Mouse (Mus musculus): ENCODE measurements at regions not wholly inside any gene's neighbourhood (a gene's known extent, or its start where the extent isn't known, plus 50 kb on each side); places are given as distances from the start of the nearest gene placed in this dataset.

DNA sequence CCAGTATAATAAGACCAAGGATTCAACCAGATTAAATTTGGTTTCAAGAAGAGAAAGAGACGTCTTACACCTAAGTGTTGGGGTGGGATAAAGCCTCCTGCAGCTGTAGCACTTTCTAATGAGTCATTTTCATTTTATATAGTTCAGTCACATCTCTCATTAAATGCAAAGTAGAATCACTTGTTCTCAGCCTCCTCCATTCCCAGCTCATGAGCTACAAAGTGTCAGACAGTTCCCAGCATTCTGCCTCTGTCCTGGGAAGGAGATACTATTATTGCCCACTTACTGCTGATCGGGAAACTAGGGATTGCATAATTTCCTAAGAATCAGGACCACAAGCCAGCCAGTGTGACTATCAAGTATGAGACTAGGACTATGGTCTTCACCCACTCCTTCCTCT lies 158.9 kb downstream of the Tph2 start:
- peak in 1 of 2 experiments; percentile 30 for DNase-seq (ENCODE audit: extremely low spot score in 1 of 2, low spot score in 1 of 2)

GRCm38 (mm10) chr10:115019443-115019842 lies 165.4 kb downstream of the Tph2 start:
- DNase-seq (ENCODE audit: extremely low spot score in 1 of 2, low spot score in 1 of 2): no peak

GRCm38 (mm10) chr10:115013491-115014001 lies 171.3 kb downstream of the Tph2 start:
- DNase-seq (ENCODE audit: extremely low spot score in 1 of 2, low spot score in 1 of 2): peak in 1 of 2 experiments; percentile 25

DNA sequence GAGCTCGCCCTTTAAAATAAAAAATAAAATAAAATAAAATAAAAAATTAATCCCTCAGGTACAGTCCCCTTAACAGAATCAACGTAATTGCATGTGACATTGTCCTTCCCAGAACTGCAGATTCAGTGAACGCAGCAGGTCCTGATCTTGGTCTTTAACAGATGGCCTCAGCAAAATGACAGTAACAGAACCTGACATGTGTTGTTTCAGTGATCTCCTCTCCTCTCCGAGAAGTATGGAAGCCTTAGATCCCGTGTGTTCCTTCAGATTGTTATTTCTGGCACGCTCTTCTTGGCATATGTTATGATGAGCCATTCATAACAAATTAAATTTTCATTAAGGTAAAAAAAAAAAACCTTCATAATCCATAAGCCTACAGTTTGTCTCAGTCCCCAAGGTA lies 171.9 kb downstream of the Tph2 start:
- DNase-seq (ENCODE audit: extremely low spot score in 1 of 2, low spot score in 1 of 2): peak in 1 of 2 experiments; percentile 4

GRCm38 (mm10) chr10:115012316-115012715 lies 172.5 kb downstream of the Tph2 start:
- no peak for DNase-seq (ENCODE audit: extremely low spot score in 1 of 2, low spot score in 1 of 2)

DNA sequence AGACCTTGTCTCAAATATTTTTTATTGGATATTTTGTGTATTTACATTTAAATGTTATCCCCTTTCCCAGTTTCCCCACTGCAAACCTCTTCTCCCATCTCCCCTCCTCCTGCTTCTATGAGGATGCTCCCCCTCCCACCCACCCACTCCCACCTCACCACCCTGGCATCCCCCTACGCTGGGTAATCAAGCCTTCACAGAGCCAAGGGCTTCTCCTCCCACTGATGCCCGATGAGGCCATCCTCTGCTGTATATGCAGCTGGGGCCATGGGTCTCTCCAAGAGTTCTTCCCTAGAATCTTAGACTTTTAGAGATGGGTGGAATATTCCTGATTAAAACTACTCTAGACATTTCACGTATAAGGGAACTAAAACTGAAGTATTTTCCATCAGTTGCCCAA lies 172.9 kb downstream of the Tph2 start:
- no peak for DNase-seq (ENCODE audit: extremely low spot score in 1 of 2, low spot score in 1 of 2)

- DNase-seq (ENCODE audit: extremely low spot score in 1 of 2, low spot score in 1 of 2): no peak
Observed at GRCm38 (mm10) chr10:114996400-114996799, 188.4 kb downstream of the Tph2 start.

DNA sequence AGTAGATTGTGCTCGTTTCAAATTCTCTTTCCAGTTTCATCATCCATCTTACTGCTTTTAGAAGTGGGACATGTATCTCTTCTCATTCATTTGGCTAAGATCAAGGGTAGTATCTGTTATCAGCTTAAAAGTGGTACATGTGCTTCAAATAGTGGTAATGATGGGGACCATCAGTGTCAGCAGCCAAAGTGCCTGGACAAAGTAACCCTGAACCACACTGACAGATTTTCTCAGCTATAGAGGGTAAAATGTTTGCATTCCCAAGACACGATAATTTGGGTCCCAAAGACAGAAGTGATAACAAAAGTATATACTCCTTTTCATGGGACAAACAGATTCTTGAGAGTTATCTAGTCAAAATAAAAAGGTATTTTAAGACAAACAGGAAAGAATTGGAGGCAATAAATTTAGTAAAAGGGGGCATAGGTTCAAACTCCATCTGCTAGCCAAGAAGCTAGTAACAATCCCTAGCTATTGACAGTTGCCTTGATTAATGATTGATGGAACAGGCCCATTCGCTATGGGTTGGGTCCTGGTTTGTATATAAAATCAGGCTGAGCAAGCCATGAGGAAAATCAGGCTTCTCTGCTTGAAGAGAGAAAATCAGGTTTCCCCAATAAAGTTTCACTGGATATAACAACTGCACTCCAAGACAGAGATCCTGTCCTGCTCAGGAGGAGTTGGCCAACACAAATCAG lies 189.5 kb downstream of the Tph2 start:
- DNase-seq (ENCODE audit: extremely low spot score in 1 of 2, low spot score in 1 of 2): no peak

DNA sequence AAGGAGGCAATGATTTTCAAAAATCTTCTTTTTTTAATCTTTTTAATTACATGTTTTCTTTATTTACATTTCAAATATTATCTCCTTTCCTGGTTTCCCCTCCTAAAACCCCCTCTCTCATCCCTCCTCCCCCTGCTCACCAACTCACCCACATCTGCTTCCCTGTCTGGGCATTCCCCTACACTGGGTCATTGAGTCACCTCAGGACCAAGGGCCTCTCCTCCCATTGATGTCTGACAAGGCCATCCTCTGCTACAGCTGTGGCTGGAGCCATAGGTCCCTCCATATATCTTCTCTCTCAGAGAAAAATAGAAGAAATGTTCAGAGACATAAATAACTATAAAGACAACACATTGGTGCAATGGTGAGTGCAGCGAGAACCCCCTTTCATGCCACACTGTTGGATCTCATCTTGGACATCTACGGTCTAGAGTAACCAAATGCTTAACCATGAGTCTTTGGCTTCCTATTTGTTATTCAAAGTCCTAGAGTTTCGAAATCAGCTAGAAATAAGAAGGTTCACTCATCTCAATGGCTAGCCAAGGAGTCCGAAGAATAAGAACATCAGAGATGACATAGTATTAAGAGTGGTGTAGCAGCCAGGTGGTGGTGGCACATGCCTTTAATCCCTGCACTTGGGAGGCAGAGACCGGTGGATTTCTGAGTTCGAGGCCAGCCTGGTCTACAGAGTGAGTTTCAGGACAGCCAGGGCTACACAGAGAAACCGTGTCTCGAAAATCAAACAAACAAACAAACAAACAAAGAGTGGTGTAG lies 186.5 kb upstream of the Trhde start:
- DNase-seq (ENCODE audit: extremely low spot score in 1 of 2, low spot score in 1 of 2): no peak

- DNase-seq (ENCODE audit: extremely low spot score in 1 of 2, low spot score in 1 of 2): peak in 1 of 2 experiments; percentile 24
Observed at GRCm38 (mm10) chr10:114972364-114972763, 170.3 kb upstream of the Trhde start.

DNA sequence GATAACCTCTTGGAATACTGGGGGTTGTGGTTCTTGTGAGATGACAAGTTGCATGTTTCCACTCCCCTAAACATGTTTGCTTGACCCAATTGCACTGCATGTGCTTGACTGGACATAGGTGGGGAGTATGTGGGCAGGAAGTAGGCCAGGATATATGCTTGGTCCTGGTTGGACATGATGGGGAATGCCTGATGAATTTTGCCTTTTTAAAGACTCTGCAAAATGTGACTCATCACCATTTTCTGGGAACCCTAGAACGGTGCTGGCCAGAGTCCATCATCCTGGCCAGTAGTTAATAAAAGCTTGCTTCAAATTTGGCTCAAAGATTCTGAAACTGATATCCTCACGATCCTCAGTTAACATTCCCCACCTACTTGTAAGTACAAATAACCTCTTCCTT lies 161.5 kb upstream of the Trhde start:
- peak in 1 of 2 experiments; percentile 16 for DNase-seq (ENCODE audit: extremely low spot score in 1 of 2, low spot score in 1 of 2)

DNA sequence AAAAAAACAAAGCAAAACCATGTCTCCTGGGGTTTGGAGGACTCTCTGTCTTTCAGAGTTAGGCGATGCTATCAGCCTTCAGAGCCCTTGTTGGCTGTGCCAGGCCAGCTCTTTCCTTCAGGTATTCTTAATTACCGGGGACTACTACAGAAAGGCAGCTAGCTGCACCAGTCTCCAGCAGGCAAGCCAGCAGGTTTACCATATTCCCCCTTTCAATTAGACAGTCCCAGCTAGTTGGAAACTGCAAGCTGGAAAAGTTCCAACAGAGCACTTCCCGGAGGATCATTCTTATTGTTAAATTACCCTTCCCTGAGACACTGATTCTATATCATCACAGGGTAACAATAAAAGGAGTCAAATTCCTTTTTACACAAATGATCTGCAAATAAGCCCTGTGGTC lies 155.8 kb upstream of the Trhde start:
- DNase-seq (ENCODE audit: extremely low spot score in 1 of 2, low spot score in 1 of 2): no peak

GRCm38 (mm10) chr10:114956257-114956656 lies 154.2 kb upstream of the Trhde start:
- peak in 1 of 2 experiments; percentile 26 for DNase-seq (ENCODE audit: extremely low spot score in 1 of 2, low spot score in 1 of 2)

DNA sequence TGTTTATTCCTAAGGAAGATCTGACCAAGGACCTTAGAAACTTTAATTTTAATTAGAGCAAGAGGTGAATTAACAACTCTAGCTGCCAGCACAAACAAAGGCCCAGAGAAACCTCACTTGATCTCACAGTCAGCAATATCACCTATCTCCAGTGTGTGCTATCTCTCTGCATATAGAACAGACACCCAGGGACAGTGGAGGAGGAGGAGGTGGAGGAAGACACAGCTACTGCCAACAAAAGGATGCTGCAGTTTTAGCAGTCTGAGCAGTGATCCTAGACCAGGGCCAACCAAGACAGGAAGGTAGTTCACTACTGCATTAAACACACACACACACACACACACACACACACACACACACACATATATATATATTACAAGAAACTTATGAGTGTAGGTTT lies 153.5 kb upstream of the Trhde start:
- DNase-seq (ENCODE audit: extremely low spot score in 1 of 2, low spot score in 1 of 2): peak in 1 of 2 experiments; percentile 19

- no peak for DNase-seq (ENCODE audit: extremely low spot score in 1 of 2, low spot score in 1 of 2)
Observed at GRCm38 (mm10) chr10:114953358-114953757, 151.3 kb upstream of the Trhde start.

DNA sequence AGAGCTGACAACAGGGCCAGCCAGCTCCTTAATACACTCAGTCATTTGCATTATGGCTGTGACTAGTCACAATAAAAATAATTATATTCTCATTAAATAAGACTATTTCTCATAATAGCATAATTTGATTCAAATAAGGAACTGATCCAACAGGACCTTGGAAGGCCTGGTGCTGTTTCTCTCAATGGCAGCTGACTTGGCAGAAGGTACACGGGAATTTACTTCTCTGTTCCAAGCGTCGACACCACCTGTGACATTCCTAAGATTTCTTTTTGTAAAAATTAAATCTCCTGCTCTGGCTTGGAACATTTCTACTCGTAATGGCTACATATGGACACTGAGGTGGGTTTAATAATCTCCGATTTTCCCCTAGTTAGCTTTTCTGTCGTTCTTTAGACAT lies 147.1 kb upstream of the Trhde start:
- no peak for DNase-seq (ENCODE audit: extremely low spot score in 1 of 2, low spot score in 1 of 2)

DNA sequence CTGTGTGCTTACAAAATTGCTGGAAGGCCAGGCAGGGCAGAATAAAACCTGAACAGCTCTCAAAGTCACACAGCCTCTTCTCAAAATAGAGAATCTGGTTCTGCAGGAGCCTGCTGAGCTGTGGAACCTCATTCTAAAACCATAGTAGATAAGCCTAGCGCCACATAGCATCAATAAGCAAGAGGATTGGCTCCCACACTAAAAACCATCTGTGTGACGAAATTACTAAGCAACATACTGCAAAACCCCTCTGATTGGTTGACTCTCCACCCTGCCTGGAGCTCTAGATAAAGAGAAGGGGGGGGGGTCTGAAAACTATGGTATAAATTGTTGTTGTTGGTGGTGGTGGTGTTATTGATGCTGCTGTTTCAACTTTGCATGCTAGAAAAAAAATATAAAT lies 122.6 kb upstream of the Trhde start:
- no peak for DNase-seq (ENCODE audit: extremely low spot score in 1 of 2, low spot score in 1 of 2)

DNA sequence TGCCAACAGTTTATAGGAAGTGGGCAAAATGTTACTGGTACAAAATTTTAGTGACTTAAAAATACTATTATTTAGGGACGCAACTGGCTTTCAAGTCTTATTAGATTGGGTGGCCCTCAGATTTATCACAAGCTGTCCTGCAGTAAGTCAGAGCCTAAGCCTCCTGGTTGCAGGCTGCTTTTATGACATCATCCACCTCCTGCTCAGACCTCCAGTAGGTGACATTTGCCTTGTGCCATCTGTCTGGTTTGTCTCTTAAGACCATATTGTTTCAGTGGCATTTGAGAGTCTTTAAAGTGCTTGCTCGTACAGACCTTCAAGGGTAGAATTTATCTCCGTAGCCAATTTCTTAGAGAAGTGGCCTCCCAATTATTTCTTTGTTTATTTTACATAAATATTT lies 111.9 kb upstream of the Trhde start:
- no peak for DNase-seq (ENCODE audit: extremely low spot score in 1 of 2, low spot score in 1 of 2)

- DNase-seq (ENCODE audit: extremely low spot score in 1 of 2, low spot score in 1 of 2): no peak
Observed at GRCm38 (mm10) chr10:114891916-114892315, 89.8 kb upstream of the Trhde start.

GRCm38 (mm10) chr10:114890726-114891430 lies 88.8 kb upstream of the Trhde start:
- no peak for DNase-seq (ENCODE audit: extremely low spot score in 1 of 2, low spot score in 1 of 2)

DNA sequence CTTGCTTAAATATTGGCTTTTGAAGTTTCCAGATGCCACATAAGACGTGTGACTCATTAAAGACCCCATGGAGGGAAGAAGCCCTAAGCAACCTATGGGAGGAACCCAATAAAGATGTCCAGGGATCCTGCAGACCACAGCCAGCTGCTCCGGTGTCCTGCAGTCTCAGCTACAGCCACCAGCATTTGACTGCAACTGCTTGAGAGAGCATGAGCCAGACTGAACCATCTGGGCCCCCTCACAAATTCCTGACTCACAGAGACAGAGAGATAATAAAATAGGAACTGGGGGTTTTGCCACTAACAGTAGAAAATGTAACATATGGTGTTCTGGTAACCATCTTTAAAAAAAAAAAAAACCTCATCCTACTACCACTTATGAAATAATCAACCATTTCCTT lies 69.1 kb upstream of the Trhde start:
- DNase-seq (ENCODE audit: extremely low spot score in 1 of 2, low spot score in 1 of 2): peak; percentile 36 to 54

Measured in frontal cortex, adult 2 months (tissue).